Mouse (Mus musculus): ENCODE measurements around the gene Pspn. TPM values are rescaled to one million over a fixed set of nuclear protein-coding genes. Genes with fewer than 3 reads are reported as not detected.

Pspn gene
- not detected in 2 replicates for total RNA-seq (2012; rRNA removed)
- polyA plus RNA-seq (2012; ENCODE audit: insufficient read depth in 1 of 2, insufficient read length in 2 of 2, low read depth in 1 of 2, low replicate concordance in 2 of 2, missing spikeins in 1 of 2): 1 to 10 TPM in 1 of 2 experiments, not detected in 1; 1.0 TPM

- no peak for TF ChIP-seq JUND (IDR thresholded peaks at IDR 0.05; ENCODE audit: low read depth, low read length)
- TF ChIP-seq ZC3H11A (IDR thresholded peaks at IDR 0.05; ENCODE audit: low read depth, low read length): no peak
- TF ChIP-seq MAX (IDR thresholded peaks at IDR 0.05; ENCODE audit: low read length): no peak
- Histone ChIP-seq H3K4me3 (ENCODE audit: control insufficient read depth in 1 of 2, insufficient read depth in 1 of 2, low read depth in 2 of 2, low read length in 2 of 2) (no peak within 1 kb of the TSS), H3K9ac (ENCODE audit: control insufficient read depth, low read depth, low read length, poor library complexity, severe bottlenecking) (no peak within 1 kb of the TSS), H3K79me2 (ENCODE audit: control insufficient read depth, insufficient read depth, low read length, poor library complexity) (no peaks in the 10 kb centered on the region), H3K27me3 (ENCODE audit: control insufficient read depth in 1 of 2, insufficient read depth in 2 of 2, low read length in 2 of 2) (no peaks in the 10 kb centered on the region), H3K36me3 (ENCODE audit: control insufficient read depth in 1 of 2, insufficient read depth in 2 of 2, low read length in 2 of 2) (peaks cover 2 to 15% of the 10 kb centered on the region in 2 experiments; a peak in 3 of 4 replicates), H3K4me1 (ENCODE audit: control insufficient read depth in 1 of 2, insufficient read depth in 2 of 2, low read length in 2 of 2) (peaks cover 3 to 28% of the 10 kb centered on the region in 2 experiments; a peak in 3 of 4 replicates), H3K9me3 (replicated peaks; ENCODE audit: insufficient read depth, low read length) (no peaks in the 10 kb centered on the region), H3K27ac (ENCODE audit: control insufficient read depth, low read depth, low read length) (no peak within 1 kb of the TSS)
- no peak for DNase-seq (ENCODE audit: low read depth, low spot score)
Observed at GRCm38 (mm10) chr17:56999968-57000609, at the start of gene Pspn. Gene Pspn (minus strand): TSS chr17:57000018.

- H3K36me3 ChIP-seq (ENCODE audit: control insufficient read depth in 1 of 2, insufficient read depth in 2 of 2, low read length in 2 of 2): peaks cover 0 to 3% of the 10 kb centered on the region in 2 experiments; a peak in 1 of 4 replicates
- no peak overlapping the region for H3K9ac ChIP-seq (ENCODE audit: control insufficient read depth, low read depth, low read length, poor library complexity, severe bottlenecking)
- no peak for TF ChIP-seq NRF1 (IDR thresholded peaks at IDR 0.05; ENCODE audit: insufficient read depth, low read depth, low read length, poor library complexity, severe bottlenecking)
- no peak for TF ChIP-seq POLR2A (IDR thresholded peaks at IDR 0.05; ENCODE audit: control insufficient read depth in 1 of 2, insufficient read depth in 1 of 2, low read depth in 1 of 2, low read length in 2 of 2, poor library complexity in 1 of 2)
- no peak for TF ChIP-seq UBTF (IDR thresholded peaks at IDR 0.05; ENCODE audit: borderline replicate concordance, insufficient read depth, low read depth, low read length)
- TF ChIP-seq EP300 (IDR thresholded peaks at IDR 0.05; ENCODE audit: low read depth in 1 of 2, low read length in 2 of 2): no peak
- TF ChIP-seq GABPA (IDR thresholded peaks at IDR 0.05; ENCODE audit: low read depth, low read length): no peak
- no peak for TF ChIP-seq SIN3A (IDR thresholded peaks at IDR 0.05; ENCODE audit: low read length)
- TF ChIP-seq BHLHE40 (IDR thresholded peaks at IDR 0.05; ENCODE audit: borderline replicate concordance, low read depth, low read length): no peak
- TF ChIP-seq CTCF (IDR thresholded peaks at IDR 0.05 in 2 of 3, conservative IDR thresholded peaks at IDR 0.05 in 1 of 3; ENCODE audit: control insufficient read depth in 1 of 3, insufficient read depth in 1 of 3, low read depth in 2 of 3, low read length in 3 of 3, poor library complexity in 1 of 3, severe bottlenecking in 1 of 3): no peak
- TF ChIP-seq MYB (IDR thresholded peaks at IDR 0.05; ENCODE audit: low read depth, low read length): no peak
- TF ChIP-seq GATA1 (IDR thresholded peaks at IDR 0.05; ENCODE audit: low read depth, low read length): no peak
- no peak for TF ChIP-seq MXI1 (IDR thresholded peaks at IDR 0.05; ENCODE audit: low read depth, low read length)
- TF ChIP-seq E2F4 (IDR thresholded peaks at IDR 0.05; ENCODE audit: borderline replicate concordance, low read depth, low read length): no peak
- TF ChIP-seq ZKSCAN1 (IDR thresholded peaks at IDR 0.05; ENCODE audit: low read depth, low read length): no peak
- TF ChIP-seq TAL1 (IDR thresholded peaks at IDR 0.05; ENCODE audit: low read length): no peak
- no peak for TF ChIP-seq RCOR1 (IDR thresholded peaks at IDR 0.05; ENCODE audit: low read depth, low read length)
- H3K27me3 ChIP-seq (ENCODE audit: control insufficient read depth in 1 of 2, insufficient read depth in 2 of 2, low read length in 2 of 2): no peaks in the 10 kb centered on the region
- no peak overlapping the region for H3K4me3 ChIP-seq (ENCODE audit: control insufficient read depth in 1 of 2, insufficient read depth in 1 of 2, low read depth in 2 of 2, low read length in 2 of 2)
- no peak overlapping the region for H3K27ac ChIP-seq (ENCODE audit: control insufficient read depth, low read depth, low read length)
- DNase-seq (ENCODE audit: low read depth, low spot score): no peak
- no peaks in the 10 kb centered on the region for H3K9me3 ChIP-seq (replicated peaks; ENCODE audit: insufficient read depth, low read length)
- H3K4me1 ChIP-seq (ENCODE audit: control insufficient read depth in 1 of 2, insufficient read depth in 2 of 2, low read length in 2 of 2): no peaks in the 10 kb centered on the region
- H3K79me2 ChIP-seq (ENCODE audit: control insufficient read depth, insufficient read depth, low read length, poor library complexity): no peaks in the 10 kb centered on the region
Observed at GRCm38 (mm10) chr17:57048816-57049215, 49.0 kb upstream of the Pspn start.
